Comparison of ENCODE assay signal across 19 mouse cellular contexts in the genomic region with DNA sequence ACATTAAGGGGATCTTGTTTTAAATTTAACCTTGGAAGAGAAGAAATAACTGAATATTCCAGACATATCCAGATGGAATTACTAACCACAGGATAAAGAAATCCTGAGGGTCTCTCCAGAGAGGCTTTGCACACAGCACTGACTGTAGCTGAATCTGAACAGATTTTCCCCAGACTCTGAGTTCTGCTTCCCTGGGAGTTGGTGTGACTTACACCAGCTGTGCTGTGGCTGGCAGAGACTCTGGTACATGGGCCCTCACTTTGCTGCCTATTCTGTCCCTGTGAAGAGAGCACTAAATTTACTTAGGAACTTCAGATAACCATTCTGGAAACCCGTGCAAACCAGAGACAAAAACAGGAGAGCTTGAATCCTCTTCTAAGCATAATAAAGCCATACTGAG. TPM values are rescaled to one million over a fixed set of nuclear protein-coding genes. Genes with fewer than 3 reads are reported as not detected.
DNase-seq lines count a peak whose midpoint lies in the region; ATAC-seq and TF ChIP-seq lines count a peak whose summit lies in the region.
"Had no signal": no experiment of that assay in that cellular context is flagged by ENCODE, and none has a peak within 500 bp of the region (broad histone marks: within the 10 kb centered on the region; RNA-seq: fewer than 3 reads in every experiment).

No protein-coding gene starts in this region.

- TF ChIP-seq CTCF in brain, embryonic 14.5 days (IDR thresholded peaks at IDR 0.05; ENCODE audit: borderline replicate concordance, extremely low read depth, insufficient read depth, insufficient read length), result no peak

- peak; percentile 96 for ATAC-seq in frontal cortex, adult (ENCODE audit: low TSS enrichment)
- ATAC-seq: activated CD4-positive, CD25-positive, alpha-beta regulatory T cell, adult 4 months; CD4-positive, CD25-positive, alpha-beta regulatory T cell, adult 4 months had no signal

- no peak for TF ChIP-seq POLR2A in brain, embryonic 14.5 days (IDR thresholded peaks at IDR 0.05; ENCODE audit: borderline replicate concordance, extremely low read depth, insufficient read depth, insufficient read length, poor library complexity, severe bottlenecking)

- peak; percentile 48 for DNase-seq in brain, embryonic 14.5 days (ENCODE audit: low read depth)
- peak; percentile 74 for DNase-seq in layer of hippocampus, adult 9-11 months
- DNase-seq in left cerebral cortex, postnatal 36 days (ENCODE audit: low spot score in 2 of 2), result peak; percentile 75 to 85
- no peak for DNase-seq in embryo, embryonic 10 days (ENCODE audit: low spot score)
- no peak for DNase-seq in c-Kit-positive CD71-positive TER-119-positive erythroid progenitor cells, embryonic 14.5 days (ENCODE audit: low spot score)
- no peak for DNase-seq in adrenal gland, postnatal 14 days
- DNase-seq in urinary bladder, postnatal 10 days (ENCODE audit: low spot score), result no peak
- DNase-seq: cerebellum, postnatal 10 days; kidney, adult 8-10 months; liver, embryonic 13.5 days; retina, postnatal 1 day; thymus, postnatal 4 days had no signal

- intact Hi-C loops in left cerebral cortex, postnatal 36 days (cut with DNase I), result no loop called here

RNA-seq across cellular contexts. Expression of gene Fam81b, which starts 46.1 kb away (rescaled TPM):
- 0.25 and 0.39 TPM in 2 replicates for polyA plus RNA-seq in brain, embryonic 14.5 days (2012; rRNA removed)
- total RNA-seq in left cerebral cortex, postnatal 36 days (2021), result not detected
- not detected in 2 replicates for total RNA-seq in adrenal gland, postnatal 14 days (2021)
- total RNA-seq: layer of hippocampus, postnatal 25 days had no signal
- polyA plus RNA-seq: activated CD4-positive, CD25-positive, alpha-beta regulatory T cell, adult 4 months; CD4-positive, CD25-positive, alpha-beta regulatory T cell, adult 4 months; heart, embryonic 16.5 days; liver, embryonic 13.5 days; midbrain, embryonic 11.5 days; neural tube, embryonic 11.5 days had no signal

Comparison
In these comparisons a context has a peak if more than half of its experiments do, and no peak if none do; other contexts are left out.
1. DNase-seq: peak in brain, embryonic 14.5 days (single experiment), layer of hippocampus, adult 9-11 months (single experiment) and left cerebral cortex, postnatal 36 days (2 of 2); none in embryo, embryonic 10 days (single experiment), c-Kit-positive CD71-positive TER-119-positive erythroid progenitor cells, embryonic 14.5 days (single experiment), adrenal gland, postnatal 14 days (single experiment) and urinary bladder, postnatal 10 days (single experiment).